Mouse (Mus musculus) layer of hippocampus, adult 9-11 months (tissue): ENCODE results near the gene Gnai2.
"Not testable (repeated sequence)": the region's sequence is repeated elsewhere in the genome, so short reads cannot be mapped to it uniquely, and the experiment has no call there.

Experiments
- DNase-seq: peaks from one replicate; pipeline ENCODE4 v3.0.0; 2022

Gene Gnai2

DNA sequence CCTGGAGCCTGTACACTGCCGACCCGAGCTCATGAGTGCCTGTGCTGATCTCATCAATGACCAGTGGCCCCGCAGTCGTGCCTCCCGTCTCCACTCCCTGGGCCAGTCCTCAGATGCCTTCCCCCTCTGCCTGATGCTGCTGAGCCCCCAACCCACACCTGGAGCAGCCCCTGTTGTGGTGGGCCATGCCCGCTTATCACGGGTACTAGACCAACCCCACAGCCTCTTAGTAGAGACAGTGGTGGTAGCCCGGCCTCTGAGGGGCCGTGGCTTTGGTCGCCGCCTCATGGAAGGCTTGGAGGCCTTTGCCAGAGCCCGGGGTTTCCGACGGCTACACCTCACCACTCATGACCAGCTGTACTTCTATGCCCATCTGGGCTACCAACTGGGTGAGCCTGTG is 52.0 kb downstream of the Gnai2 start:
- DNase-seq: no peak

DNA sequence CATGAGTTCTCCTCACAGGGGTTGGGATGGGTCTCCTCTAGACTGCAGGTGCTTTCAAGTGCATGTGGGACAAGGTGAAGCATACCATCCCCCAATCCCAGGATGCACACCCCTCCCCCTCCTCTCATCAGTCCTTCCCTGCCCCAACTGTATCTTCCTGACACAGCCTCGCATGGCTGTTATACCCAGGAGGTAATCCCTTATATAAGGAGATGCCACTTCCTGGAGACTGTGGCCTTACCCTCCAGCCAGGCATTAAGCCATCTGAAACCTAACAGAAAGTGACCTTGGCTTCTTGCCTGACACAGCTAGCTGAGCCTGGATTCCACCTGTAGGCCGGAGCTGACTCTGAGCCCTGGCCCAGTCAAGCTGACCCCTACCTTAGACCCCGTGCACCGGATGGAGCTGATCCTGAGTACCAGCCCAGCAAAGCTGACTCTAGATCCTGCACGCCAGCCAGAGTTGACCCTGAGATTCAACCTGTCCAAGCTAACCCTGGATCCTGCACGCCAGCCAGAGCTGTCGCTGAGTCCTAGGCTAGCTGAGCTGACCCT is 52.6 kb downstream of the Gnai2 start:
- no peak for DNase-seq

DNA sequence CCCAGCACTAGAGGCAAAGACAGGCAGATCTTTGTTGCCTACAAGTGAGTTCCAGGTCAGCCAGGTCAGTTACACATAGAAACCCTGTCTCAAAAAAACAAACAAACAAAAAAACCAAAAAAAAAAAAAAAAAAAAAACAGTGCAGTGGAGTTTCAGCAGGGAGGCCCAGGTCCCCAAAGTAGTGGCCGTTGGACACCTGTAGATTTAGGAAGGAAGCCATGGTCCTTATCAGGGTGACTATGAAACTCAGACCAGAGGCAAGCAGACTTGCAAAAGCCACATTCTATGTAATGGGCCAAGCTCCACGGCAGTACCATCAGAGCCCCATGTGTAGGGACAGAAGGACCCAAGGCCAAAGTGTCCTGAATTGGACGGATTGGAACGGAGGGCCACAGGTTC is 53.6 kb downstream of the Gnai2 start:
- no peak for DNase-seq

DNA sequence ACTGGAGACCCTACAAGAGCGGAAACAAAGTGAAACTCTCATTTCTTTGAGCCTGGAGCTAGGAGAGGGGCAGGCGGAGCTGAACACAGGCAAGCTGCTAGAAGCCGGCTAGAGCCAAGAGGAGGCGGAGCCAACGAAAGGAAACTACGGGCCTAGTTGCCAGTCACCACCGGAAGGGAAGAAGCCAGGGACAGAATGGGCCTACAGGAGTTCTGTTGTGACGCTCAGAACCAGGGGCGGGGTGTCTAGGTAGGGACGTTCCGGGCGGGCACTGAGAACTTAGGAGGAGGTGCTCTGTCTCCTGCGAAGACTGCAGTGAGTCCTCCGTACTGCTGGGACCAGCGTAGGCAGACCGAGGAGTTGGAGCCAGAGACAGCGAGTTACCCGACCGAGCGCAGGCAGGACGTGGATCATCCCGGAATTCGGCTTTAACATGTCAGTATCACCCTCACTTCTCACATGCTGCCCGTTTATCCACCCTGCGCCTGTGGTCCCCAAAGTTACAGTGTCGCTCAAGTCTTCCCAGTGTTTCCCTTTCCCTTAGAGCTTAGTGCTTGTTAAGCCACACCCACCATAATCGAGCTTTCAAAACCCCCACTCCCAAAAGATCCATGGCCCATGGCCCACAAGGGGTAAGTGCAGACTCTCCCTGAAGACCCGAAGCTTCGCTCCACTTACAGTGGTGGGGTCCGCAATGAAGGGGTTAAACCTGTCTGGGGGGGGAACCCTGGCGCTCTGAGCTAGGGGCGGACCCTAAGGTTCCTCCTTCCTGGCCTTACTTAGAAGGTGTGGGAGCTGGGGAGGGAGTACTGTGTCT is 54.5 kb downstream of the Gnai2 start, which contains the start of gene Hyal3:
Gene Hyal3, plus strand, starts transcription at position 318 of the 817 bp plus-strand sequence.
- peak; percentile 93 for DNase-seq

DNA sequence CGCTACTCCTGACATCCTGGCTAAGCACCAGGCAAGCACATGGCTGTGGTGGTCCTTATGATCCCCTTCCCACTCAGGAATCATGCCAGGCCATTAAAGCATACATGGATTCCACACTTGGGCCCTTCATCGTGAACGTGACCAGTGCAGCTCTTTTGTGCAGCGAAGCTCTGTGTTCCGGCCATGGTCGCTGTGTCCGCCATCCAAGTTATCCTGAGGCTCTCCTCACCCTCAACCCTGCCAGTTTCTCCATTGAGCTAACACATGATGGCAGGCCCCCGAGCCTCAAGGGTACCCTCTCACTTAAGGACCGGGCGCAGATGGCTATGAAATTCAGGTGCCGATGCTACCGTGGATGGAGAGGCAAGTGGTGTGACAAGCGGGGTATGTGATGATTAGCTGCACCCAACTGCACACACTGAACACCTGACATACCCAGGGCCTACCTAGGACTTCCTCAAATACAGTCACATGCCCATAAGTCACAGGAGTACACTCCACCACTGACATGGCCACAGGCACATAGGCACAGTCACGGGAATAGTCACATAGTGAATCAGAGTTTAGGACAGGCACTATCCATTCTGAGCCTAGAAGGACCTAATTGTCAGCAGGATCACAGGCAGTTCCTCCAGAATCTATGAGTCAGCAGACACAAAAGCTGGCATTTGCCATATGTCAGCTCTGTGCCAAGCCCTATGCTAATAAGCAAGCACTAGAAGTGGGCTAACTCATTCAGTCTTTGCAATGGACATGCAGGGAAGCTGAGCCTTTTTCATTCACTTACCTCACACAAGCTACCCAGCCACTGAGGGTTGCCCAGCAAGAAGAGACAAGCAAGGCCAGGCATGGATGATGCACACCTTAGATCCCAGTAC is 55.9 kb downstream of the Gnai2 start:
- DNase-seq: peak; percentile 71

DNA sequence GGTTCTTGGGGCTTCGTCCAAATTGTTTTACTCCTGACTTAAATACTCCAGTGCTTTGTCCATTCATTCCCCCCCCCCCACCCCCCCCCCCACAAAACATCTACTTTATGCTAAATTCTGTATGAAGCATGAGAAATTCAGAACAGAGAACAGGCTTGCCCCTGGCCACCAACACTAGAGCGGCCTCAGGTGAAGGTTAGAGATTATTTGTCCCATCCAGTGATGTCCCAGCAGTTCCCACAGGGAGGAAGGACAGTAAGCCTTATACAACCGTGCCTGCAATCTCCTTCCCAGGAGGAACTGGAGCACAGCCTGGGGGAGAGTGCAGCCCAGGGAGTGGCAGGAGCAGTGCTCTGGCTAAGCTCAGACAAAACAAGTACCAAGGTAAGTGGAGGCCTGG is 56.6 kb downstream of the Gnai2 start, which contains the start of gene Naa80:
Gene Naa80, plus strand, starts transcription at position 301 of the 400 bp plus-strand sequence.
- DNase-seq: no peak

DNA sequence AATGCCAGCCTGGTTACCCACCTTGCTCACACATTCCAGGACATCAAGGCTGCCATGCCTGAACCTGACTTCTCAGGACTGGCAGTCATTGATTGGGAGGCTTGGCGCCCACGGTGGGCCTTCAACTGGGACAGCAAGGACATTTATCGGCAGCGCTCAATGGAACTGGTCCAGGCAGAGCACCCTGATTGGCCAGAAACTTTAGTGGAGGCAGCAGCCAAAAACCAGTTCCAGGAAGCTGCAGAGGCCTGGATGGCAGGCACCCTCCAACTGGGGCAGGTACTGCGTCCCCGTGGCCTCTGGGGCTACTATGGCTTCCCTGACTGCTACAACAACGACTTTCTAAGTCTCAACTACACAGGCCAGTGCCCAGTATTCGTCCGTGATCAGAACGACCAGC is 57.3 kb downstream of the Gnai2 start:
- no peak for DNase-seq

DNA sequence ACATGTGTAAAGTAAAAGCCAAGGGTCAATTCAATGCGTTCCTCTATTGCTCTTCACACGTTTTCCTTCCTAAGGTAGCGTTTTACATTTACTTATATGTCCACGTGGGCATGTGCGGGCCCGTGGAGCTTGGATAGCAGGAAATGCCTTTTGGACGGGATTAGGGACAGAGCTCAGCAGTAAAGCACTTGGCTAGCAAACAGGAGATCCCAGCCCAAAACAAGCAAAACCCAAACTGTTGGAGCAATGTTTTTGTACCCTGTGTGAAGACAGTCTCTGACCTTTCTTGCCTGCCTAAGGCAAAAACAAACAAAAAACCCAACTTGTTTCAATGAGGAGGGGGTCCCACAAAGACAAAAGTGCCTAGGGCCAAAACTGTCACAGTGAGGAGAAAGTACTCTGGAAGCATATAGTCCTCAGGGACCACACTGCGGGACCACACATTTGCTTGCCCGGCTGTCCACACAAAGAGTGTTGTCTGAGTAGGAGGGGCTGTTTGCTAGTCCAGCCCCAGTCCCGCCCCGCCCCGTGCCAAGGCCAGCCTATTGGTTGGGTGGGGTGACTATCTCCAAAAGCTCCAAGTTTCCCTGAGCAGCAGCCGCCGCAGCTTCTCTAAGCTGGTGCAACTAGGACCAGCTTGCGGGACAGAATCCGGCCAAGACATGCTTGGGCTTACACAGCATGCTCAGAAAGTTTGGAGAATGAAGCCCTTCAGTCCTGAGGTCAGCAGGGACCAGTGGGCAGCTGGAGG is 58.6 kb downstream of the Gnai2 start, which contains the start of gene Hyal1:
Gene Hyal1, plus strand, starts transcription at position 571 of the 751 bp plus-strand sequence.
- DNase-seq: no peak

DNA sequence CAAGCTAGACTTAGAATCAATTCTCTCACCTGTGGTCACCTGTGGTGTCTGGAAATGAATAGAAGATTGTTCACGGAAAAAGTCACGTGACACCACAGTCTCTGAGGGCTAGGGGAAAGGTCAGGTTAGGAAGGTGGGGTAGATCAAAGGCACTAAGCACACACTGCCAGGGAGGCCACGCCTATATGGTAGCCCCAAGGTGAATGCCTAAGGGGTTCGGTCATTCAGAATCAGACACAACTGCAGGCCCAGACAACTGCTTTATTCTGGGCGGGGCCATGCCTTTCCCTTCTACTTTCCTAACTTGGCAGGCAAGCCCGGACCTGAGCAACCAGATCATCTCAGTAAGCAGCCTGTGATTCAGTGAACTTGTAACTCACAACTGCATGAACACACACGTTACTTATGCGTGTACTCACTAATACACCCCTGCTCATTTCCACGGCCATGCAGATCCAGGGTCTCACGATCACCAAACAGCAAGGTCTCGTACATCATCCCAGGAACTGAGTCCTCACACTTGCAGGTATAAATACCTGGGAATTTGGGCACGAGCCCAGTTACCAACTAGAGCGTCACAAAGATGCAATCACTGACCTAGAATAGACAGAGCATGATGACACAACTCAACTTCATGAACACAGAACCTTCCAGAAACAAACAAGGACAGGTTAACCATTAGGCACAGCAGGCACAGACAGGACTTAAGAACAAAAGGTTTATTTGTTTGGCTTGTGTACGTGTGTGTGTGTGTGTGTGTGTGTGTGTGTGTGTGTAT is 59.4 kb downstream of the Gnai2 start:
- no peak for DNase-seq

DNA sequence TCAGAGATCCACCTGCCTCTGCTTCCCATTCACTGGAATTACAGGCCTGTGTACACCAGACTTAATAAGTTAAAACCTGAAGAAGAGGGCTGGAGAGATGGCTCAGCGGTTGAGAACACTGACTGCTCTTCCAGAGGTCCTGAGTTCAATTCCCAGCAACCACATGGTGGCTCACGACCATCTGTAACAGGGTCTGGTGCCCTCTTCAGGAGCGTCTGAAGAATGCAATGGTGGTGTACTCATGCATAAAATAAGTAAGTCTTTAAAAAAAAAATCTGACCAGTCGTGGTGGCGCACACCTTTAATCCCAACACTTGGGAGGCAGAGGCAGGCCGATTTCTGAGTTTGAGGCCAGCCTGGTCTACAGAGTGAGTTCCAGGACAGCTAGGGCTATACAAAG is 61.4 kb downstream of the Gnai2 start:
- DNase-seq: not testable (repeated sequence)

DNA sequence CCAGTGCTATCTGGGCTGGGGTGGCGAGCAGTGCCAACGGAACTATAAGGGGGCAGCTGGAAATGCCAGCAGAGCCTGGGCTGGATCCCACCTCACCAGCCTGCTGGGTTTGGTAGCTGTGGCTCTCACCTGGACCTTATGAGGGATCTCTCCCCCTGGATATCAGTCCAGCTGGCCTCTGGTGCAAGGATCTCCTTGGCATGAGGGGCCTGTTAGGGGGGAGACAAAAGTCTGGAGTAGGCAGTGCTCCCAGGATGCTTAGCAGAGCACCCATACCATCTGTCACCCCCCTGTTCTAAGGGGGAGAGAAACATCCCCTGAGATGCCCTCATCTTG is 62.9 kb downstream of the Gnai2 start:
- DNase-seq: no peak

DNA sequence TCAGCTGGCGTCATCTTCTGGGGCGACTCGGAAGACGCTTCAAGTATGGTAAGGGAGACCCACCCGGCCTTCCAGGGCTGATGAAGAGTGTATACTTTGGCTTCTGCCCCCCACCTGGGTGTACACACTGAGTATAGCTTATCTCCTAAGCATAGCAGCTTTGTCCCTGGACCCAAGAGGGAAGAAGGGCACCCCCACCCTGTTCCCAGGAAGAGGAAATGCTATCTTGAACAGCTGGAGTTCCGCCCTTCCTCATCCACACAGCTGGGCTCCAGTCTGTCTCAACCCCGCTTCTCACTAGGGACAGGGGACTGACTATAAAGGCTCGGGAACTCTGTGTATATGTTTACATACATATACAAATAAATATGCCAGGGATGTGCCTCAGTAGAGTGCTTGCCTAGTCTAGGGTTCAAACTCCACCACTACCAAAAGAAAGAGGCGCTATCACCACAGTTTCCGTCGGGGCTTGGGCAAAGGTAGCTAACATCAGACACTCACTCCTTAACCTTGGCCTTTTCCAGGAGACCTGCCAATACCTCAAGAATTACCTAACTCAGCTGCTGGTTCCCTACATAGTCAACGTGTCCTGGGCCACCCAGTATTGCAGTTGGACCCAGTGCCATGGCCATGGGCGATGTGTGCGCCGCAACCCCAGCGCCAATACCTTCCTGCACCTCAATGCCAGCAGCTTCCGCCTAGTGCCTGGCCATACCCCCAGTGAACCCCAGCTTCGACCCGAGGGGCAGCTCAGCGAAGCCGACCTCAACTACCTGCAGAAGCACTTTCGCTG is 63.4 kb downstream of the Gnai2 start:
- no peak for DNase-seq

DNA sequence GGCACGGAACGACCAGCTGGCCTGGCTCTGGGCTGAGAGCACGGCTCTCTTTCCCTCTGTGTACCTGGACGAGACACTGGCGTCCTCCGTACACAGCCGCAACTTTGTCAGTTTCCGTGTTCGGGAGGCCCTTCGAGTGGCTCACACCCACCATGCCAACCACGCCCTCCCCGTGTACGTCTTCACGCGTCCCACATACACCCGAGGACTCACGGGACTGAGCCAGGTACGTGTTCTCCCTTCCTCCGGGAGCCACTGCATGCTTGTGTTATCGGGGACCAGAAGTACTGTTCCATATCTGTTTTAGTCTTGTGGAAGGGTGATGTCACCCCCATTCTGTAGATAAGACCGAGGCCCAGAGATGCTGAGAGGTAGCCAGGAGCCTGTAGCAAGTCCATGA is 64.3 kb downstream of the Gnai2 start:
- DNase-seq: no peak

DNA sequence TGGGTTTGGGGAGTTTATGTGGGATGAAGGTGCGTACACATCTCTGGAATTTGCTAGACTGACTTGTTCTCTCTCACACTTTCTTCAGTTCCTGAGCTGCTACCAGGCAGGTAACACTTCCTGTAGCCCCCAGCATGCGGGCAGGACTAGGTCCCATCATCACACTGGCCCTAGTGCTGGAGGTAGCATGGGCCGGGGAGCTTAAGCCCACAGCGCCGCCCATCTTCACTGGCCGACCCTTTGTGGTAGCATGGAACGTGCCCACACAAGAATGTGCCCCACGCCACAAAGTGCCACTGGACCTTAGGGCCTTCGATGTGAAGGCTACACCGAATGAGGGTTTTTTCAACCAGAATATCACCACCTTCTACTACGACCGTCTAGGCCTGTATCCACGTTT is 65.2 kb downstream of the Gnai2 start:
- DNase-seq: no peak

DNA sequence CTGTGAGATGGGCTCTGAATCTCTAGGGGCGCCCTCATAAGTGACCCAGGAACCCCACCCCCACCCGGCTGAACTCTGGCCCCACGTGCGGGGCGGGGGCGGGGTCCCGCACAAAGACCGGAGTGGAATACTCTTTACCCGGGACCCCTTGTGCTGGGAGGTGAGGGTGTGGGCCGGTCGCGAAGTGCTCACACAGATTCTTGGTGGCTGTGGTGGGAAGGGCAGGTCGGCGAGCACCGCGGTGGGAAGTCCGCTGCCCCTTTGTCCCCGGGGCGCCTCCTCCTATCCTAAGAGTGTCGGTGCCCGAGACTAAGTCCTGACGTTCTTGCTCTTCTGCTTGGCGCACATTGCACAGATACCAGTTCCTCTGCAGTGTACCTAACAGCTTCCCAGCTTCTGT is 65.9 kb downstream of the Gnai2 start:
- no peak for DNase-seq

DNA sequence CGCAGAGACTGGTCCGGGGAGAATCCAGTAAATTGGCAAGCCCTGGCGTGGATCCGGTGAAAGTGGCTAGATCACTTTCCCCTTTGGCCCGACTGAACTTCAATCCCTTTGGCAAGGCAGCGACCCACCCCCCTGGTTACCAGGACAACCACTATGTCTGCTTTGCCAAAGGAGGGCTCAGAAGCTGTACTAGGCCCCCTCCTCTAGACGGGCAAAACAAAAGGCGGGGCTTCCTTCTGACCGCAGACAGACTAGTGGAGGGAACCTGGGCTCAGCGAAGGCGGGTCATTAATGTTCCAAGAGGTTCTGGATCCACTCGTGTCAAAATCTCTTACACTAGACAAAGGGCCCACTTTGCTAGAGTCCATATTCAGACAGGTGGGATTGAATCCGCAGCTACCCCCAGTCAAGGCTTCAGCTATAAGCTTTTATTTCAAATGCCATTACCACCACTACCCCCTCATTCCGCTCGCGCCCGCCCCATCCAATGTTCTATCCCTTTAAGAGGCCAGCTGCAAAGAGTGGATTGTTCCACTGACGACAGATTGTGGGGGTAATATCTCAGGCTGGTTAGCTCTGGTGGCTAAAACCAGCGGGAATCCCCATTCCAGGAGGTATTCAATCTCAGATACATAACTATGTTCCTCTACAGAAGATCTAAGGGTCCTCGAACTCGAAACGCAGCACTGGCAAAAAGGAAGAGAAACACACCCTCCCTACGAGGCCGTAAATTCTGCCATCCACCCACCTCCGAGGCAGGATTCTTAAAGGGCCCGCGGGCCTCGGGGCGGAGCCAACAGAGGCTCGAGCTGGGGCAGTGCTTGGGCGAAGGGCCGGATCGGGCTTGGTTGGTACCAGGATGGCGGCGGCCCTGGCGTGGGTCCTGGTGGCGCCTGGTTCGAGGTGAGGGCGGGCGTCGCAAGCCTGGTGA is 66.6 kb downstream of the Gnai2 start:
- DNase-seq: peak; percentile 87

DNA sequence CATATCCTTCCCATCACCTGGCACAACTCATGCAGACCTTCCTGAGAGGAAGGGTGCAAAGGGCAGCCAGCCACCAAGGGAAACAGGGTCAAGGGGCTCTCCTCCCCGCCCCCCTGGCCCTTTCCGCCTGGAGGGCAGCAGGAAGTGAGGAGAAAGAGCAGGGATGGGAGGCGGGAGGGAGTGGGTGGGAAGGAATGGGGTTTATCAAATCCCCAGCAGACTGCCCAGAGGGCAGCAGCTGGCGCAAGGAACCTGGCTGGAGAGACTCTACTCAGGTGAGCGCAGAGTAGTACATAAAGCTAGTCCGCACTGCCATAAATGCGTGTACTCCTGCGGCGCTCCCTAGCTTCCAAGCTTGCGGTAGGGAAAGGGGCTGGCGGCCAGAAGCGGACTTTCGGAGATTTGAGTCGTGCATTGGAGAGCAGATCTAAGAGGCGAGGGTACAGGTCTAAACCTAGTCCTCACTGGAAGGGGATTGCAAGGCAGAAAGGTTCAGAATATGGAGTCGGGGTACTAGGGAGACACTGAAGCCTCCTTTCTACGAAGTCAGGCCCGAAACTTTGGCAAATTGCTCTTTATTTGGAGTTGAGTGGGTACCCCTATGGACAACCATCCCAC is 67.4 kb downstream of the Gnai2 start, which contains the start of gene Hyal2:
Gene Hyal2, plus strand, starts transcription at position 244 of the 618 bp plus-strand sequence.
- no peak for DNase-seq

DNA sequence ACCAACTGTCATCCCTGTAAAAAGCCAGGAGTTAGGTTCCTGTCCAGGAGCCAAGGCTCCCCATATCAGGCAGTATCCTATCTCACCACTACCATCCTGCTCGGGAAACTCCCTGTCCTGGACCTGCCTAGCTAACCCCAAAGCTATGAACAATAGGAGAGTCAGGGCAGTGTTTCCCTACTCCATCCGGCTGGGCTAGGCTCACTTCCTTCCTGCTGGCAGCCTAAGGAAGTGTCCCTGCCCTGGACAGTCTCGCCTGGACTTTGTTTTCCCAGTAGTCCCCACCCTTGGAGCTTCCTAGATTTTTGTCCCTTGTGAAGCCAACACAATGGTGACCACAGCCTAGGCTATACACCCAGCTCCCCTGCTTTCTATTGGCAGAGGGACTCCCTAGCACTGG is 68.3 kb downstream of the Gnai2 start:
- no peak for DNase-seq

DNA sequence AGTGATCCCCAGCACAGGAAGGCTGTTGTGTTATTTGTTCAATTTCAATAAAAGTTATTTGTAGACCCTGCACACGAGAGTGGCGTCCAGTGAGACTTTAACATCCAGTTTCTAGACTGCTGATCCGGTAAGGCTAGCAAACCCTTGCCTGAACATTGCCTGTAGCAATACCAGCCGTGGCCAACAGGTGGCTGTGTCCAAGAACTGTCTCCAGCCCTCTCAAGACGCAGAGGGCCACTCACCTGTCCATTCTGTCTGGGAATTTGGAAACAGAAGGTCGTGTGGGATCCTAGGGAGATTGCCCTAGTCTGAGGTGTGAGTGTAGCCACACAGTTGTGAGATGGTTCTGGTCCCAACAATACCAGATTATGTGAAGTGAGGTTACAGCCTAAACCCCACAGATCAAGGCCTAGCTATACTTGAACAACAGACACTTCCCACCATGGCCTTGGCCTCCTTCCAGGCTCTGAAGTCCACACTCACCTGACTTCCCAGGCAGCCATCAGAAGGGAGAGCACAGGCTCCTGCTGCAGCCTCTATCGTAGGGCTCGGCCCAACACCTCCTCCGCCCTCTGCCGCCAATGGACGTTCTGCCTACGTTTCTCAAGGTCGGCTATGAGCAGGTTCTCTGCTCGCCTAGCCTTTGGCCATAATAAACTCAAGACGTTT is 69.0 kb downstream of the Gnai2 start:
- DNase-seq: no peak
